Mouse (Mus musculus) cerebellum, adult 2 months (tissue): ENCODE data around the gene Zfp979.
"Not testable (repeated sequence)": the region's sequence is repeated elsewhere in the genome, so short reads cannot be mapped to it uniquely, and the experiment has no call there.

ENCODE experiments used
- CTCF ChIP-seq: fragments of 200-500 bp; IDR thresholded peaks from 2 replicates; pipeline ENCODE4 v1.5.1; 2011; ENCODE audit warnings: low read depth, mild to moderate bottlenecking, control low read depth, low read length, moderate library complexity, borderline replicate concordance; ENCODE audit not compliant: insufficient read depth
- POLR2A ChIP-seq: fragments of 200-500 bp; IDR thresholded peaks from 2 replicates; pipeline ENCODE4 v1.6.1; 2011; ENCODE audit warnings: low read length, control low read depth, borderline replicate concordance; ENCODE audit not compliant: insufficient read depth

- not testable (repeated sequence) for TF ChIP-seq CTCF, POLR2A
Observed at GRCm38 (mm10) chr4:147633818-147634262, 8.5 kb downstream of the Zfp979 start.
